Mouse (Mus musculus) spleen, postnatal 10 days (tissue): ENCODE results near the gene Adamtsl1.

Experiments used
- DNase-seq, 2 experiments: peaks; one replicate each; pipeline ENCODE4 v3.0.0; 2021 to 2022; ENCODE audit warnings: low spot score in 2 of 2

Gene Adamtsl1

DNA sequence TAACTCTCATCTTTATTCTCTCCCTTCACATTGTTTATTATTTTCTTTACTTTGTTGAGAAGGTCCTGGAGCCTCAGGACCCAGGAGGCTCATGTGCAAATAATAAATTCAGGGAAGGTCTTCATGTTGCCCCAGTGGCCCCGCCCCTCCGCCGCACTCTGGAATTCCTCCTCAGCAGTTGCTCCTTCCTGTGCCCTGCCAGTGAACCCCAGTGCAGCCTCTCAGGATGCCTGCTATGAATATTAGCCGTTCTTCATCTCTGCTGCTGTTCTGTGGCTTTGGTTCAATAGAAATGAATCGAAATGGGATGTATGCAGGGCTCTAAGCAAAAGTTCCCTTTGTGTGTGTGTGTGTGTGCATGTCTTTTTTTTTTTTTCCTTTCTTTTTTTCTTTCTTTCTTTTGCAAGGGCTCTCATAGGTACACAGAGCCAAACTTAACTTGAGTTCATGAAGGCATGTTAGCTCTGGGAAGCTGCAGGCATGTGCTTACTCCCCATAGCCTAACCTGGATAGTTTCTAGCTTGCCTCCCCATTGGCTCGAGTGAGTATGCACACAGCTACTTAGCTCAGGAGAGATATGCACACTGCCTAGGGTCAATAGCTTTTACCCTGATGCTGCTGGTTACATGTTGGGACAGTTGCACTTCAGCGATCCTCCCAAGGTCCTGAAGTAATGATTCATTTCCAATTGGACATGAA is 892.7 kb downstream of the Adamtsl1 start:
- no peak for DNase-seq

DNA sequence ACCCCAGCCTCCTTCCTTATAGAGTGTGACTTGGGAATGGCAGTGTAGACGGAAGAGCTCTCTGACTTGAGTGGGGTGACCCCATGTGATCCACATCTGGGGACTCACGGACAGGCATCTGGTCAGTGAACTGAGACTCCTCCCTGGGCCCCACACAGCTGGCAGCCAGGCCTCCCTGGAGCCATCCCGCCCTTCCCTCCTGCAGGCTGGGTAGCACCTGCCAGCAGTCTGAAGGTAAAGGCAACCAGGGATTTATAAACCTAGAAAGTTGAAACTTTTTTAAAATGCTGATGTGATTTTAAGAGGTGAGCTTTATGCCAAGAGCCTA is 893.2 kb downstream of the Adamtsl1 start:
- no peak for DNase-seq

DNA sequence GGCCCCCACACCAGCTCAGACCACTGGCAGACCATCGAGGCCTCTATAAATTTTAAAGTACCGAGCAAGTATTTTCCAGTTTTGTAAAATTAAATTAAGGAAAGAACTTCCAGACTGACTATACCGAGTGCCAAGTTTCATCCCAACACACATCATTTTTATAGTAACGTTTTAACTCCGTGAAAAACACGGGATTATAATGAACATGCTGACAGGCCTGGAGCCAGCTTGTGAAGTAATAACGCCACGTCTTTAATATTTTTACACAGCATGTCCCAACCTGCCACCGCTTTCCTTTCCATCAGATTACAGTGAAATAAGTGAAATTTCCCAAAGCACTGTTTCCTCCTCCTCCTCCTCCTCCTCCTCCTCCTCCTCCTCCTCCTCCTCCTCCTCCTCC is 894.4 kb downstream of the Adamtsl1 start:
- DNase-seq, result no peak

DNA sequence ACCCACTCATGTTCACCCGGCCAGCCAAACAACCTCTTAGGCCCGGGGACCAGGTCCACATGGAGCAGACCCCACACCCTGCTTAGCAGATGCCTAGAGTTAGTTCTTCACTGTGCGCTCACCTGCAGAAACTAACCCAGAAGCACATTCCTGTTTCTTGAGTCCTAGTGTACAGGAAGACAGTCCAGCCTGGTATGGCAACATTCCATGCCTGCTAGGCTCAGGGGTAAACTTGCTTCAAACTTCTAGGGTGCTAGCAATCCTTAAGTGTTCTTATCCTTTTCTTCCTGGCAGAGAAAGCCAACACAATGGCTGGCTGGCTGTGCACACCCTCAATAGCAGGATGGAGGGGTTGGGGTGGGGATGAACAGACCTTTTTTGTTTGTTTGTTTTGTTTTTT is 897.0 kb downstream of the Adamtsl1 start:
- DNase-seq, result no peak

DNA sequence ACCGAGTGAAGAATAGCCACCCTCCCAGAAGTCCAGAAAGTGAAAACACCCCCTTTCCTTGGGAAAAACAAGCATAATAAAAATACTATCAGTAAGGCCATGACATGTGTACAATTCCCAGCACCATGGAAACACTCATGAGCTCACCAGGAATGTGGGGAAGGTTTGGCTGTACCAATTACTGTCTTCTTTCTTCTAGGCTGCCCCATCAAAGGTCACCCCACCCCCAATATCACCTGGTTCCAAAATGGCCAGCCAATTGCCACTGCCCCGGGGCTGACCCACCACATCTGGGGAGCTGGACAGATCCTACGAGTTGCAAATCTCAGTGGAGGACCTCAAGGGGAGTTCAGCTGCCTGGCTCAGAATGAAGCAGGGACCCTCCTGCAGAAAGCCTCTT is 899.4 kb downstream of the Adamtsl1 start:
- no peak for DNase-seq

DNA sequence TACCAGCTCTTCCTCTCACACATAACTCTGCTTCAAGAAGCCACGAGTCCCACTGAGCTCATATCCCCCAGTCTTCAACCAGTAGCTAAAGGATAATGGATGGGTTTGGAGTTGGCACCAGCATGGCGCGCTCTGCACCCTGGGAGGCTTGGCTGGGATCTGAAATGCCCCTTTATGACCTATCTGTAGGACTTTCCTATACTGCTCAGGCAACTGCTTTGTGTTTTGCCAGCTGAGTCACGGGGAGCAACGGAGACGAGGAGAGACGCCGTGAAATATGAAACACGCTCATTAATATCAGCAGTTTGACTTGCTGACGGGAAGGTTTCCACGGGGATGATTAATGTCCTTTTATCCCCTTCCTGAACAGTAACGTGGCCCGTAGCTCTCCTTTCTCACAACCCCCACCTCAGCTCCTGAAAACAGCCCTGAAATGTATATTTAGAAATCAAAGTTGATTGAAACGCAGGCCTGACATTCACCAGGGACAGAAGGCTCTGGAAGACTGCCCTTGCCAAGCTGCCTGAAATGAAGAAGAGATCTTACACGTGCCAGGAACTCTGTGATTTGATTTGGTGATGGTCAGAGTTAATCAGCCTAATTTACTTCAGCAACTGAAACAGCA is 902.5 kb downstream of the Adamtsl1 start:
- no peak for DNase-seq

DNA sequence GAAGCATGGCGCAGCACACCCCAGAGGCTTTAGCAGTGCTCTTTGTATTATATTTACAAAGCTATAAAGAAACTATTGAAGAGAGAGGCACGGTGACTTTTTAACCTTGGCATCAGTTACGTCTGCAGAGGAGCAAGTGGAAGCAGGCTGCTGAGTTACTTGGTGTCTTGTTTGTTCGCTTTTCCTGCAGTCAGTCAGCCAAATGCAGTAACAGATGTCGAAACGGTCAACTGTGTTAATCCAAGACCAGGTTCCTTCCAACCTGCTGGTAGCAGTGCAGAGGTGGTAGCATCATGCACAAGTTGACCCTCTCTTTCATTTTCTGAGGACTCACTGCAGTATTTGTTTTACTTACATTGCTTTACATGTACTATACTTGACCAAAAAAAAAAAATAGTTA is 908.6 kb downstream of the Adamtsl1 start:
- no peak for DNase-seq

DNA sequence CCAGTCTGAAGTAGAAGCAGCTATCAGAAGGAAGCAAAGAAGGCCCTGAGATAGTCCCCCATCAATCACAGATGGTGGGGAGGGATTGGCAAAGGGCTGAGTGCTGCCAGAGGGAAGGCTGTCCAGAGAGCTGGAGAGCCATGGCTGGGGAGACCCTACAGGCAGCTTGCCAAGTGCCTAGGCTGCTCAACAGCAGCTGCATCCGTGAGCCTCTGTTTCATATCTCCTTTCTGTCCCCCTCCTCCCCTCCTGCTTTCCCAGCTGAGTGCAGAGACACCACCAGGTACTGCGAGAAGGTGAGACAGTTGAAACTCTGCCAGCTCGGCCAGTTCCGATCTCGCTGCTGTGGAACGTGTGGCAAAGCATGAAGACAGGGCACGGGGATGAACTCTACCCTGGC is 911.6 kb downstream of the Adamtsl1 start:
- no peak for DNase-seq

DNA sequence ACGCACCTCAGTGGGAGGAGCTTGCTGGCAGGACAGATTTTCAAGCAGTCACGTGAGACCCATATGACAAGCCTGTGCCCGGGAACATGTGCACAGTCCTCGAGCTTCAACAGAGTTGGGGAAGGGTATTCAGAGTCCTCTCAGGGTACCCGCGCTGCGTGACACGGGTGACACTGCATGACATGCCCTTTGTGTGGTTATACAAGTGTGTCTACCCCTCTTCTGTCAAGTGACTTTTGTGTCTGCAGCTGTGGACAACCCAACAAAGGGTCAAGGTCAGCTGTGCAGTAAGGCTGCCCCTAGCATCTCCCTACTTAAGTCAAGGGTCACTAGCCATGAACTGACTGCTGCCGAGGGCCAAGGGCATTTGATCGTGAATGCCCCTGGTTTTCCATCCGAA is 912.6 kb downstream of the Adamtsl1 start:
- DNase-seq, result no peak

DNA sequence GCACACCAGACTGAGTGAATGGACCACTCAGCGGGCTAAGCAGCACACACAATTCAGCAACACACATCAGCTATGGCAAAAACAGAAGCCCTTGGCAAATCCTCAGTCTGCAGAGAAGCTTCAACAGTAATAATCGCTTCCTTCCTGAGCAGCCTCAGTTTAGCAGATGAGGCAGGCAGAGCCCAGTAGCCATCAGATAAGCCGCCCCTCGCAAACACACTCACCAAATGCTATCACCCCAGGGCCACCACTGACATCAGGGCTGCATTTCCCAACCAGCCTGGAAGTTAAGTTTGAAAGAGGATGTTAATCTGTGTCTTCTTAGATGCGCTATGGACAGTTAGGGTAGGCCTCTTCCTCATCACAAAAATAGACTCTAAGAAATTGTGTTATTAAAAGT is 913.3 kb downstream of the Adamtsl1 start:
- no peak for DNase-seq

DNA sequence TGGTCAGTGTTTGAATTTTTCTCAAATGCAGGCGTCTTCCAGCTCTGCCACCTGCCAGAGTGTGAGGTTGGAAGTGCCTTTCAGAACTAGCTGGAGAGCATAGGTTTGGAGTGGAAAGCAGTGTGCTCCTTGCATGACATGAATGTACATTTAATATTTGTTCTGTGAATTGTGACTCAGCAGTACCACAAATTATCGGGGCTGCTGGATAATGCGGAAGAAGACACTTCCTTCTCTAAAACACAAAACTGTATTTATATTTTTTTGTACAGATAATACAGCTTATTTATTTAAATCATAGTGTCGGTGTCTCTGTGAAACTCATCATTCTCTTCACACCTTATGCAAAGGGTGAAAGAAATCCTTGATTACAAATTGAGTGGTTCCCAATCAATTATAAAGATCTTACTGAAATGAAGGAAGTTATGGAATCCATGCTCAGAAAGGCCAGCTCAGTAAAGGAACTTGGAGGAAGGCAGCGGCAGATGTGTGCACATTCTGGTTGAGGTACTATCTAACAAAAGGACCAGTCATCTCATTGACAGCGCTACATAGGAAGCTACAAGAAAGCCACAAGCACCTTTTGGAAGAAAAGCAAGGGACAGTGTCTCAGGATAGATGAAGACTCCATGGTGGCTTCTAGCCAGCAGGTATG is 914.2 kb downstream of the Adamtsl1 start:
- DNase-seq, result no peak

DNA sequence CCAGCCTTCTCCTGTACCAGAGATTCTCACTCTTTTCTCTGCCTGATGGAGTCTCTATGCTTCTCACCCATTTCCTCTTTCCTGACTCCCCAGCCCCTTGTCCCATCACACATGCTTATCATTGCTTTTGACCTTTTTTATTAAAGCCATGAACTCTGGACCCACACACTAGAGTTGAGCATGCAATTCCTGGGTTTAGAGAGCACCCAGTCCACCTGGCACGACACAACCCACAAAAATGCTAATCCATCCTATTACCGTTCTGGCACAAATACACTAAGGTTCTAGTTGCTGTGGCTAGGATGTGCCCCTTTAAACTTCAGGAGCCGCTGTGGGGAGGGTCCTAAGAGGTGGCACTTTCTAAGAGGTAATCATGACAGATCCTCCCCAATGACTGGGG is 921.7 kb downstream of the Adamtsl1 start:
- no peak for DNase-seq

DNA sequence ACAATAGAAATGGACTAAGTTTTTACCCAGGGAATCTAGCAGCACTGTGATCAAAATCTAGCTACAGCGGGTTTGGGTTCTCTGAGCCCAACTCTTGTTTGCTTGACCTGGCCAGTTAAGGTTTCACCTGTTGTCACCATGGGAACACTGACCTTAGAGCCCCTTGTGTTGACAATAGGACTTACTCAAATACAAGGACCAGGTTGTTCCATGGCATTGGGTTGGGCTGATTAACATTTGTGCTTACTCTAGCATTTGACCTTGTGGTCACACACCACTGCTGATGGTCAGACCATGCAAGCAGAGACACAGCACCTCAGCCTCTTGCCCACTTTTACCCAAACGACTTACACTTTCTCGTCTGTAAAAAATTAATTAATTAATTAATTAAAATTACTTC is 922.4 kb downstream of the Adamtsl1 start:
- no peak for DNase-seq

DNA sequence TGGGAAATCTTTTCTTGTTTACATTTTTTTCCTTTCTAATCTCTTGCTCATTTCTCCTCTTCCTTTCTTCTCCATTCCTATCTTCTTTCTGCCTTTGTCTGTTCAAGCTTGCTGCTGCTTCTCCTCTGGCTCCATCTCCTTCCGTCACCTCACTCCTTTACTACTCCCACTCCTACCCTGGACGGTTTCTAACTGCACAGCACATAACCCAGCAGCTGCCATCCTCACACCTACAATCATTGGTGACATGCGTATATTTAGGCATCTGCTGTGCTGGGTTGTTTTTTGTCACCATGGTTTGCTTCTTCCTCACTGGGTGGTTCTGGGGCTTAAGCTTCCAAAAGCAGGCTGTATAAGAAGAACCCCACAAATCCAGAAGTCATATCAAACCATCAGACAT is 936.5 kb downstream of the Adamtsl1 start:
- no peak for DNase-seq

DNA sequence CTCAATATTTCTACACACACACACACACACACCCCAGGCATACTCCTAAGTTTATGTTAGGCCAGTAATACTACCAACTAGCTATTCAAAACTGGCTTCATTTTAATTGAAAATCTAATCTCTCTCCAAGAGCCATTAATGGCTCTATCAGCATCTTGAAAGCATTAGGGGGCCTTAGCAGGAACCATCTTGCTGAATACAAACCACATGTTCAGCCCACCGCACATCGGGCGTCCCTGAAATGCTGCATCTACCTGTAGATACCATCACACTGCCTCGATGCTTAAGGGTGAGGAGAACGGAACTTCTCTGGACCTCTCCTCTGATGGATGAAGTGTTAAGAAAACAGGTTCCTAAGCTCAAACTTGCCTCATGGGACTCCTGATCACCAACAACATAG is 950.8 kb downstream of the Adamtsl1 start:
- DNase-seq, result no peak
